Mouse (Mus musculus) forebrain, embryonic 16.5 days (tissue): ENCODE data around the gene St7. TPM values are rescaled to one million over a fixed set of nuclear protein-coding genes. Genes with fewer than 3 reads are reported as not detected.

Experiments
- ATAC-seq: fragments of 200-750 bp; cut with Nextera tagmentation; 2 replicates; pipeline ENCODE4 v1.8.0; 2017; ENCODE audit warnings: mild to moderate bottlenecking, moderate library complexity
- H3K27ac ChIP-seq: fragments of 300-500 bp; sonication (generic); 2 replicates; pipeline ENCODE4 v1.5.1; 2014; ENCODE audit warnings: low read length, control low read depth
- H3K27me3 ChIP-seq: fragments of 300-500 bp; sonication (generic); replicated peaks from 2 replicates; pipeline ENCODE4 v1.6.1; 2014; ENCODE audit warnings: low read length; ENCODE audit not compliant: control insufficient read depth, insufficient read depth
- H3K36me3 ChIP-seq: fragments of 300-500 bp; sonication (generic); 2 replicates; pipeline ENCODE4 v1.6.1; 2014; ENCODE audit not compliant: control insufficient read depth, insufficient read depth
- H3K4me1 ChIP-seq: fragments of 300-500 bp; sonication (generic); replicated peaks from 2 replicates; pipeline ENCODE4 v1.6.1; 2014; ENCODE audit warnings: low read length; ENCODE audit not compliant: control insufficient read depth, insufficient read depth
- H3K4me2 ChIP-seq: fragments of 300-500 bp; sonication (generic); 2 replicates; pipeline ENCODE4 v1.6.1; 2014; ENCODE audit warnings: mild to moderate bottlenecking, low read length, control low read depth
- H3K4me3 ChIP-seq: fragments of 300-500 bp; sonication (generic); replicated peaks from 2 replicates; pipeline ENCODE4 v1.5.1; 2014; ENCODE audit warnings: mild to moderate bottlenecking, low read length, control low read depth
- H3K9ac ChIP-seq: fragments of 300-500 bp; sonication (generic); replicated peaks from 2 replicates; pipeline ENCODE4 v1.6.1; 2014; ENCODE audit warnings: low read depth, low read length, control low read depth
- H3K9me3 ChIP-seq: fragments of 300-500 bp; sonication (generic); 2 replicates; pipeline ENCODE4 v1.6.1; 2016; ENCODE audit warnings: low read length; ENCODE audit not compliant: control insufficient read depth
- WGBS: fragments of 180-500 bp; shearing (Covaris S2); extraction: QIAGEN DNeasy Blood & Tissue Kit; methylation state at CpG from one replicate; pipeline ENCODE4 v1.1.7; 2014; 5-methylcytosine and 5-hydroxymethylcytosine counted together
- polyA plus RNA-seq: library from polyadenylated mRNA; unstranded; fragments of >200 nt; fragmentation: Nextera tagmentation; extraction: Ambion mirVana; gene quantifications from 2 replicates; pipeline ENCODE4 v1.2.1, GENCODE M21; 2015

The St7 gene
- polyA plus RNA-seq, 1 experiment from 2014 or later = 68.0 TPM

DNA sequence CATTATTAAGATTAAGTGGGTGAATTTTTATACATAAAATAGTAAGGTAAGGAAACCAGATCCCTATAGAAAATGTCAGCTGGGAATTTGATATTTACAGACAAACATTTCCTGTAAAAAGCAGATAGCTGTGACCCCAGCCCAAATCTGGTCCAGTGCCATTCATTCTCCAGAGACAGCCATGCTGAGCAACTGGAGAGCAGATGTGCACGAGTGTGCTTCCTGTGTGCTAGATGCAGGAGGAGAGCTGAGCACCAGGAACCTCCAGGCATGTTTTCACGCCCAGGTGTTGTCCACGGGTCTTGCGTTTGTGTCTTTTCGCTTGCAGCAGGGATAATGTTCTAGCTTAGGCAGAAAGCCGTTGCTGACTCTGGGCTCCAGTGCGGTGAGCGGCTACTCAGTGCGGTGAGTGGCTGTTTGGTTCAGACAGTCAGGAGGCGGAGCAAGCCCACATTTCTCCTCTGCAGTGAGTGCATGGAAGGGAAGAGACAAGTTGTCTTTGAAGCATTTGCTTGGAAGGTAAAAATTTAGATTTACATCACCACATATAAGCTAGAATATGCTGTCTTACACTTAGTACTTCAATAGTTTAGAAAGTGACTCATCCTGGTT lies 231.3 kb downstream of the St7 start:
- no peak overlapping the region for H3K27ac ChIP-seq
- H3K9me3 ChIP-seq = no peaks in the 10 kb centered on the region
- no peak overlapping the region for H3K4me3 ChIP-seq
- no peaks in the 10 kb centered on the region; the same call in 1 of the 2 replicates for H3K4me1 ChIP-seq
- no peak overlapping the region for H3K9ac ChIP-seq
- no peaks in the 10 kb centered on the region for H3K27me3 ChIP-seq
- H3K36me3 ChIP-seq = 0 out of 2 replicates have a peak, but pooled peaks cover 8% of the 10 kb centered on the region
- ATAC-seq = no peak
- WGBS = 91% methylated on average over 10 of the region's 10 CpGs
- no peak overlapping the region for H3K4me2 ChIP-seq

DNA sequence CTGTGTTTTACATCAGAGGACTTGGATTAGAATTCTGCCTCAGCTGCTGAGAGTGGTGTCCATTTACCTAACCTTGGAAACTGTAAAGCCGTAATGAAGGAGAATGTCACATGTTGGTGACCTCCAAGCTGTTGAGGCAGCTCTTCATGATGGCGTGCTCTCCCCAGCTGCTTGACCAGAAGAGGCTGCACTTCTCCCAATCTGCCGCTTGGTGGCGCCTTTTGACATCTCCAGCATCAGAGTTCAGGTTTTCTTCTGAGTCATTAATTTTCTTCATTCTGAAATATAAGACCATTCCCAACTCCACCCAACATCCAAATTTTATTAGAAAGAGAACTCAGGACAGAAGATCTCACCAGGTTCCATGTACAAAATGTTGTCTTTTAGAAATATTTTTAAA lies 232.5 kb downstream of the St7 start:
- Histone ChIP-seq H3K27me3 (no peaks in the 10 kb centered on the region), H3K27ac (no peak overlapping the region)
- 45% methylated on average over 4 of the region's 4 CpGs for WGBS

DNA sequence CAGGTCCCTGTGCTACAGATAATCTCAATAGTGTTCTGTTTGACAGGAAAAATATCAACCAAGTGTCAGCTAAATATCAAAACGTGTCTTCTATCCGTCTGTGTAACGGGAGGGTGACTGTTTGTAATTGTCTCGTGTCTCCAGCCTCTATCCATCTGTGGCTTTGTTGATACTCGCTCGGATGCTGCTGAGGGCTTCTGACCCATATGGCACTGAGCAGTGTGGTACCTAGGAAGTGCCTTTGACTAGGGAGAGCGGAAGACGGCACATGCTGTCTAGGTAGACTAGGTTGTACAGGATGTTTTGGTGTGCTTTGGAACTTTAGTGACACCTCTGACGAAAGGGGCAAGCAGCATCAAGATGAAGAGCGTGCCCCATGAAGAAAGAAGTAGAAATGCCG lies 235.0 kb downstream of the St7 start:
- Histone ChIP-seq H3K27ac (no peak overlapping the region), H3K9ac (no peak overlapping the region), H3K27me3 (no peaks in the 10 kb centered on the region), H3K4me1 (no peaks in the 10 kb centered on the region; the same call in 1 of the 2 replicates), H3K4me2 (no peak overlapping the region), H3K36me3 (peaks cover 4% of the 10 kb centered on the region; the same call in 1 of the 2 replicates), H3K9me3 (no peaks in the 10 kb centered on the region), H3K4me3 (no peak overlapping the region)
- ATAC-seq = 0 out of 2 replicates have a peak, but pooled peaks have one; percentile 21
- WGBS = 75% methylated on average over 11 of the region's 11 CpGs

More for the DNA sequence above, 232.5 kb downstream of the St7 start:
- Histone ChIP-seq H3K4me1 (no peaks in the 10 kb centered on the region; the same call in 1 of the 2 replicates), H3K4me3 (no peak overlapping the region), H3K9me3 (no peaks in the 10 kb centered on the region), H3K36me3 (0 out of 2 replicates have a peak, but pooled peaks cover 6% of the 10 kb centered on the region), H3K9ac (no peak overlapping the region), H3K4me2 (no peak overlapping the region)
- ATAC-seq = no peak

DNA sequence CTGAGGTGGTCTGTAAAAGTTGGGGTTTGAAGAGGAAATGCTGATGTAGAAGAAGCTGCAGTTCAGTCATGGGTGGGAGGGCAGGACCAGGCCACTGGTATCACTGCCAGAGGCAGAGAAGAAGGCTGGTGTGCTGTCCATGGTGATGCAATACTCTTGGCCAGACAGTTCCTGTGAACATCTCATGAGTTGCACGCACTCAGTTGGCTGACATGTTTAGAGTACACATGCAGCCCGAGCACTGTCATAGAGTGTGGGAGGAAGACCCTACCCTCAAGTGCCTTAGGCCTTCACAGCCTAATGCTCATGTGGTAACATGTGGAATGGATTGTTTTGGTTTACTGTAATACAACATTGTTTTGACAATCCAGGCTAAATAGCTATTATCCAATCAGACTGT lies 238.5 kb downstream of the St7 start:
- 93% methylated on average over 2 of the region's 2 CpGs for WGBS
- Histone ChIP-seq H3K36me3 (peaks cover 9% of the 10 kb centered on the region), H3K27me3 (no peaks in the 10 kb centered on the region), H3K27ac (no peak overlapping the region), H3K4me2 (no peak overlapping the region), H3K4me3 (no peak overlapping the region), H3K9ac (no peak overlapping the region), H3K9me3 (no peaks in the 10 kb centered on the region), H3K4me1 (no peaks in the 10 kb centered on the region; the same call in 1 of the 2 replicates)
- no peak for ATAC-seq

DNA sequence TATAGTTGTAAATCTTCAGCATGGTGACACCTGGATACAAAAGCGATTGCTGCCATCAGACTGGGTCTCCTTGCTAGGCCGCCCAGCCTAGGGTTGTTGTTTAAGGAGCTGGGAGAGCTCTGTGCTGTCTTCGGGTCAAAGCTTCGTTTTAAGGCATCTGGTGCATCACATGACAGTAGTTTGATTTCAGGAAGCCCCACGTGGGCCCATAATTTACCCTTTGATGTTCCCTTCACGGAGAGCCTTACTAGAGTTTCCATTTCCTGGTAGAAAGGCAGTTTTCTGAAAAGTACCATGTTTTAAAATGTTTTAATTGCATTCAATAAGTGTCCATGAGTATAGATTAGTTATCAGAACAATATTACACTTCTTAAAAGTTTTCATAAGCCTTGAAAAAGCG lies 239.1 kb downstream of the St7 start:
- Histone ChIP-seq H3K9me3 (no peaks in the 10 kb centered on the region), H3K27ac (no peak overlapping the region), H3K36me3 (peaks cover 9% of the 10 kb centered on the region), H3K4me3 (no peak overlapping the region), H3K9ac (no peak overlapping the region), H3K4me2 (no peak overlapping the region), H3K27me3 (no peaks in the 10 kb centered on the region), H3K4me1 (no peaks in the 10 kb centered on the region; the same call in 1 of the 2 replicates)
- ATAC-seq = no peak
- WGBS = 89% methylated on average over 7 of the region's 7 CpGs

DNA sequence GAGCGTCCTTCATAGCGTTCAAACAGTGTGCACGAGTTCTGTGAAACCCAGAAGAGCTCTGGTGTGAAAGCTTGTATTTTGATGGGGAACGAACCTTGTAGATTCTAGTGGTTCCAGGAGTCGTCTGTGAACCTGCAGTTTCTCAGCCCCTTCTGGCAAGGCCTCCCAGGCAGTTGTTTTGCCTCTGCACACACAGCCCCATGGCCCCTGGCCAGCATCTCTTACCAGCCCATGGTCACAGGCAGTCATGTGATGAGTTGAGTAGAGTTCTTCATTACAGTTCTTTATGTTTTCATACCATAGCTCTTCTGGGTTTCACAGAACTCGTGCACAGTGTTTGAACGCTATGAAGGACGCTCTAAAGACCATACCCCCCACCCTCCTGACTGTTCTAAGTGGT lies 240.1 kb downstream of the St7 start:
- H3K27ac ChIP-seq = no peak overlapping the region
- H3K4me3 ChIP-seq = no peak overlapping the region
- no peaks in the 10 kb centered on the region; the same call in 1 of the 2 replicates for H3K4me1 ChIP-seq
- no peaks in the 10 kb centered on the region for H3K27me3 ChIP-seq
- 0 out of 2 replicates have a peak, but pooled peaks have one; percentile 11 for ATAC-seq
- no peak overlapping the region for H3K4me2 ChIP-seq
- WGBS = 90% methylated on average over 8 of the region's 8 CpGs
- H3K9ac ChIP-seq = no peak overlapping the region
- H3K36me3 ChIP-seq = peaks cover 9% of the 10 kb centered on the region
- H3K9me3 ChIP-seq = no peaks in the 10 kb centered on the region

DNA sequence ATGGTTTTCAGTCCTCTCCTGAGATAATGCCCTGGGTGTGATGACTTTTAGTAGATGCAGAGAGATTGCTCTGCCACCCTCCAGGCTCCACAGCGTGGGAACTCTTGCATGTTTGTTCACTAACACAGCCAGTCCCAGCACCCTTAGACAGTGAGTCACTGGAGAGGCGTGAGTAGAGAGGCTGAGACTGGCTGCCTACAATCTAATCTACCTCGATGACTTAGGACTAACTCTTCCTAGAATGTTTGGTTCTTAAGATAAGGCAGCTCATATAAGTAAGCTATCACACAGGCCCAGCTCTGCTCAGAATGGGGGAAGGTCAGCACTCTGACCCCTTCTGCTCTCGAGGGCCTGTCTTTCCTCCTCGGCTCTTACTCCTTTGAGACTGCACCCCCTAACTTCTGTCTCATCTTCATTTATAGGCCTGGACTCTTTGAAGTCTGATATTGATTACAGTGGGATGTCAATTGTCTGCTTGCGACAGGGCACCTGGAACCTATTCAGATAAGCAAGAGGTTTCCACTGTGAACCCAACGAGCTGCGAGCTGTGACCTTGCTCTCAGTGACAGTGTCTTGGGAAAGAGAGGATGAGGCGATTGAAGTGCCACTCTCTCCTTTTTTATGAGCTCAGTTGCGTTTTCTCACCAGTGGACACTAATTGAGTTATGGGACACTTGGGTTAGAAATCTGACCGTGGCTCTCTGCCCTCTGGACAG lies 246.1 kb downstream of the St7 start:
- peaks cover 7% of the 10 kb centered on the region for H3K36me3 ChIP-seq
- no peak overlapping the region for H3K4me3 ChIP-seq
- H3K9ac ChIP-seq = no peak overlapping the region
- H3K4me2 ChIP-seq = no peak overlapping the region
- no peaks in the 10 kb centered on the region for H3K4me1 ChIP-seq
- no peaks in the 10 kb centered on the region for H3K9me3 ChIP-seq
- no peak overlapping the region for H3K27ac ChIP-seq
- H3K27me3 ChIP-seq = no peaks in the 10 kb centered on the region
- 93% methylated on average over 11 of the region's 11 CpGs for WGBS
- no peak for ATAC-seq

DNA sequence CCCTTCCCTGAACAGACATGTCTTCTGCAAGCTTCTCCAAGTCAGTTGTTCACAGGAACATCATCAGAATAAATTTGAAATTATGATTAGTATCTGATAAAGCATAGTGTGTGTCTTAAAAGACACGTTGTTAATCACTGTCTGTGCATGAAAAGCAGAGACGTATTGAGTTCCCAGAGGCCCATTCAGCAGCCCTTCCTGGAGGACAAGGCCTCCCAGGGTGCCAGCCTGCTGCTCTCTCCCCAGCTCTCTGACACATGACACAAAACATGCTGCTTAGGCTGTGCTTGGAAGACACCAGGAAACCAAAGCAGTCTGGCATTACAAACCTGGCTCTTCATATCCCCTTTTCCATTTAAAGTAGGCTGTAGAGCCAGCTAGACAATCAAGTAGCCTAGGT lies 249.2 kb downstream of the St7 start:
- Histone ChIP-seq H3K4me3 (no peak overlapping the region), H3K9ac (no peak overlapping the region), H3K4me1 (no peaks in the 10 kb centered on the region), H3K9me3 (no peaks in the 10 kb centered on the region), H3K4me2 (no peak overlapping the region), H3K36me3 (peaks cover 3% of the 10 kb centered on the region; the same call in 1 of the 2 replicates), H3K27ac (no peak overlapping the region), H3K27me3 (no peaks in the 10 kb centered on the region)
- WGBS = 30% methylated on average over 2 of the region's 2 CpGs
- ATAC-seq = peak; percentile 39; the same call in 1 of the 2 replicates

DNA sequence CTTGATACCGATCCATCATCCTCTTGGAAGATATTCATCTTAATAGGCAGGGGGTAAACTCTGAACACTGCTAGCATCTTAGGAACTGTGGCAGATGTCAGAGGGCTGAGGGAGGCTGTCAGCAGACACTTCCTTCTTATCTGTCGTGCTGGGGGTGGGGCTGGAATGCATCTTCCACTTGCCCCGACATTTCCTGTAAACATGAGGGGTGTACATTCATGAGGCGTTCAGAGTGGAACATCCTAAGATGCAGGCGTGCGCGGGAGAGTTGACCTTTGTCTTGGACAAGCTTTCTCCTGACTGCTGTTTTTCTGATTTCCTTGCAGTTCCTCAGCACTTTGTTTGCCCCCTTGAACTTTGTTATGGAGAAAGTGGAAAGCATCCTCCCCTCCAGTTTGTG lies 249.6 kb downstream of the St7 start:
- Histone ChIP-seq H3K27ac (no peak overlapping the region), H3K9me3 (no peaks in the 10 kb centered on the region), H3K9ac (no peak overlapping the region), H3K4me2 (no peak overlapping the region), H3K36me3 (peaks cover 3% of the 10 kb centered on the region; the same call in 1 of the 2 replicates), H3K4me1 (no peaks in the 10 kb centered on the region), H3K27me3 (no peaks in the 10 kb centered on the region), H3K4me3 (no peak overlapping the region)
- WGBS = 80% methylated on average over 7 of the region's 7 CpGs
- no peak; the same call in 1 of the 2 replicates for ATAC-seq
